Mouse (Mus musculus) brain, adult 10 weeks (tissue): ENCODE results near the gene Vasp. TPM values are rescaled to one million over a fixed set of nuclear protein-coding genes. Genes with fewer than 3 reads are reported as not detected.

Experiments used
- polyA plus RNA-seq: library from polyadenylated mRNA; stranded (reverse); fragments of 350-450 nt; fragmentation: Illumina TruSeq; extraction: RNeasy Lipid Tissue Mini Kit (QIAGEN cat#74804); gene quantifications from one replicate; pipeline ENCODE4 v1.2.3, GENCODE M21; 2015; ENCODE audit warnings: low read depth, low replicate concordance

Gene Vasp
- polyA plus RNA-seq = 14.7 TPM

DNA sequence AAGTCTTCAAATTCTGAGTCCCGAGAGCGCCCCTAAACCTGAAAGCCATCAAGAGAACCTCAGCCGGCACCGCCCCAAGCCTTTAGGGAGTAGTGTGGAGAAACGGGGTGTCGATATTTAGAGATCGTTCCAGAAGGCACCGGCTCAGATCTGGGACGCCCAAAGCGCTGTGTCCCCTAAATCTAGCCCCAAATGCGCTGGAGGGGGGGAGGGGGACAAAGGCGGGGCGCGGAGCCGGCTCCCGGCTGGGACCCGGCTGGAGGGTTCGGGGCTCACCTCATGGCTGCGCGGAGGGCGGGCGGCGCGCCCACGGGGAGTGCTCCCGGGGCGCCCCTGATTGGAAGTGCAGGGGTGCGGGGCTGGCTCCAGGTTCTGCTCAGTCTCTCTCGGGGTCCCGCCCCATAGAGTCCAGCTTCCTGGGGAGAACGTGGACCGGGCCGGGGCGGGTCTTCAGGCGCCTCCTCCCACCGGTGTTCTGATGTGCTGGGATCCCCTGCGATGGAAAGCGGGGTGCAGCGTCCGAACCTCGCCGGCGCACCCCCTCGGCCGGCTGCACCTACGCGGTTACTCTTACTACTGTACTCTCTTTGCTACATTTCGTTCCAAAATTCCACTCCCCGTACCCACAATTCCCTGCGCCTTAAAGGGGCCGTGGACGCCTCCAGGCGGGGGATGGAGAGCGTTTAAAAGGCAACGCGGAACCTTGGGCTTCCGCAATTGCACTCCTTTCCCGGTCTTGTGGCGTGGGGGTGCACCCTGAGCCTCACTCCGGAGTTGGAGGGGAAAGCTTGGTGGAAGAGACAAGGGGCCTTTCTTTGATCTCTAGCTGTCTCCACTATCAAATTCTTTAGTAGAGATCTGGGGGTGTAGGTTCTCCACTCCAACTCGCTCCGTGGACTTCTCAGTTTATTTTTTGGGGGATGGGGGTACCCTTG is at the start of gene Vasp:
Vasp (minus strand) TSS at position 580 of the 935 bp plus-strand sequence.

DNA sequence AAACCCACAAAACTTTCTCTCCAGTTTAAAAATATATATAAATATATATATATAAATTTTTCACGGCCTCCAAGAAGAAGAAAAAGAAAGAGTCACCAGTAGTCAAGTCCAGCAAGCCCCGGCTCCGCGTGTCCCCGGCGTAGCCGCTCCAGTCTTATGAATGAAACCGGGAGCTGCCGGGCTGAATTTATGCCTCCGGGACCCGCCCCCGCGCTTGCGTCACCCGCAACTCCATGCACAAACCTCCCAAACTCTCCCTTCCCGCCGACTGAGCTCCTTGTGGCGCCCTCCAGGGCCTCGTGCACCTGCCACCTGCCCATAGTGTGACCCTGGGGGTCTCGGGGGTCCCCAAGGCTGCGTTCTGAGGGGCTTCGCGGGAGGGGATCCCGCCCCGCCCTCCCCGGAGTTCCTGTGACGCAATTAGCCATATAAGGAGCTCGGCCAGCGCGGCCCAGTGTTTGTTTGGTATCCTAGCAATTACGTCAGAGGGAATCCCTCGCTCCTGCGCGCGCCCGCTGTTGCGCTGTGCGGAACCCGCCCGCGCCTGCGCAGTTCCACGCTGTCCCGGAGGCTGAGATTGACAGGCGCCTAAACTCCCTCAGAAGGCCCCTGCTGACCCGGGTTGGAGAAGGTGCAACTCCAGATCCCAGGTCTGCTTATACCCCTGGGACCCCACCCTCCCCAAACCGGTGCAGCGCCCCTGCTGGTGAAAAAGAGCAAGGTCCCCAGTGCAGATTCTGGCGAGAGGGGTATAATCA is 38.4 kb upstream of the Vasp start, which contains the start of gene Fosb:
Fosb (minus strand) TSS at position 168 of the 758 bp plus-strand sequence.

DNA sequence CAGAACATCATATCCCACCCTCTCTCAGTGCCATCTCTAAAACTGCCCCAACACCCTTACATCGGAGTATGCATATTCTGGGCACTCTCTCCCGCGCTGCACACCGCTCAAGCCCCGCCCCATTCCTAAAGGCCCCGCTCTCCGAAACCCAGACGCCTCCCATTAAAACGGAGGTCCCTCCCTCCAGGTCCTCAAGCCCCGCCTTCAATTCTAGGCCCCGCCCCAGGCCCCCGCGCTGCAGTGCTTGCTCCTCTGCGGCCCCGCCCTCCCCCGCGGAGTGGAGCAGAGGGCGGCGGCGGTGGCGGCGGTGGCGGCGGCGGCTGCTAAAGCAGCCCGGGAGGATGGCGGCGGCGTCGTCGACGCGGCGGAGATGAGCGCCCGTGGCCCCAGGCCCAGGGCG is 10.8 kb upstream of the Vasp start, which contains the start of gene Rtn2:
Rtn2 (plus strand) TSS at position 240 of the 400 bp plus-strand sequence.

DNA sequence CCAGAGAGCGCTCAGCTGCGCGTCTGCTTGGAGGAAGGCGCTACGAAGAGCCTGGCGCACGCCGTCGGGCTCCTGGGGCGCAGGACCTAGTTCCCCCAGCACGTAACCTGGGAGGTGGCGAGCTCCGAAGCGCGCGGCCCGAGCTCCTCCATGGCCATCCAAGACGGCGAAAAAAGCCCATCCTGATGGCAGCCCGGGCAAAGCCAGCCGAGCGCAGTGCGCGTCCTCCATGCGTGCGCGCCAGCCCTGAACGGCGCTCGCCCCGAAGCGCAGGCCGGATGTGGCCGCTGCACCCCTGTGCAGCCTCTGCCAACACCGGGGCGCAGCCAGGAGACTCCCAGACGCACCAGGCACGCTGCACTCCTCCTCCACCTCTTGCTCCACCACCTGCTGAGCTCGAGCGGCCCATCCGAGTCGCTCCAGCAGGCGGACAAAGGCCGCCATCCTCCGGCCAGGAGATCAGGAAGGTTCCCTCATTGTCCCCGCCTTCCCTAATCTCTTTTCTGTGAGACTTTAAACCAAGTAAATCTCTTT is 8.0 kb upstream of the Vasp start, which contains the start of gene Ppm1n:
Ppm1n (minus strand) TSS at position 484 of the 534 bp plus-strand sequence.

DNA sequence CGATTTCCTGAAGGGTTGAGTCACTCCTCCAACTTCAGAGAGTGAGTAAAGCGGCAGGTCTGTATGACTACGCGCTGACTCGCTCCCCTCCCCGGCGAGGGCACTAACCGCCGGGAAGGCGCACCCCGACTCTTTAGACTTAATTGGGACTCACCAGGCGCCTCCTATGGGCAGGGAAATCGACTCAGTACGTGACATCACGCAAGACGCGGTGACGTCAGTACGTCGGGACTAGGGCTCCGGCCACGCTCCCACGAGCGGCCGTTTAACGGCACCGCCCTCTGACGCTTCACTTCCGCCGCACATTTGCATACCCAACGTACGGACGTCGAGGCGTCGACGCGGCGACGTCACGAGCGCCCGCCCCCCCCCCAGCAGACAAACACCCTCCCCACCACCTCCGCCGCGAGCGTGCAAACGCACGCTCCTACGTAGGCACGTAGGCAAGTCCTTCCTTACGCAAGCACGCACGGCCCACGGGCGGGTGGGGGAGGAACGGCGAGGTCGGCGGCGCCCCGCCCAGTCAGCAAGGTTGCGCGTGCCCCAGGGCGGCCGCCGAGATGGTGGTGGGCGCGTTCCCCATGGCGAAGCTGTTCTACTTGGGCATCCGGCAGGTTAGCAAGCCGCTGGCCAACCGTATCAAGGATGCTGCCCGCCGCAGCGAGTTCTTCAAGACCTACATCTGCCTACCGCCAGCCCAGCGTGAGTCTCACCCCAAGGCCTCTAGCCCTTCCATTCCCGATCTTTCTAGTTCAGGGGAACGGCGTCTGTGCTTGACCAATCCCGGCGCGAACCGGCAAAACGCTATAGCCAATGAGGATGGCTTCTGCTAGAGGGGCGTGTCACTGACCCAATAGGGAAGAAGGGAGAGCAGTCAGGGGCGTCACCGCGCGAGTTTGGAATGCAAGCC is 43.5 kb downstream of the Vasp start, which contains the start of gene Opa3:
Opa3 (plus strand) TSS at position 452 of the 910 bp plus-strand sequence.

DNA sequence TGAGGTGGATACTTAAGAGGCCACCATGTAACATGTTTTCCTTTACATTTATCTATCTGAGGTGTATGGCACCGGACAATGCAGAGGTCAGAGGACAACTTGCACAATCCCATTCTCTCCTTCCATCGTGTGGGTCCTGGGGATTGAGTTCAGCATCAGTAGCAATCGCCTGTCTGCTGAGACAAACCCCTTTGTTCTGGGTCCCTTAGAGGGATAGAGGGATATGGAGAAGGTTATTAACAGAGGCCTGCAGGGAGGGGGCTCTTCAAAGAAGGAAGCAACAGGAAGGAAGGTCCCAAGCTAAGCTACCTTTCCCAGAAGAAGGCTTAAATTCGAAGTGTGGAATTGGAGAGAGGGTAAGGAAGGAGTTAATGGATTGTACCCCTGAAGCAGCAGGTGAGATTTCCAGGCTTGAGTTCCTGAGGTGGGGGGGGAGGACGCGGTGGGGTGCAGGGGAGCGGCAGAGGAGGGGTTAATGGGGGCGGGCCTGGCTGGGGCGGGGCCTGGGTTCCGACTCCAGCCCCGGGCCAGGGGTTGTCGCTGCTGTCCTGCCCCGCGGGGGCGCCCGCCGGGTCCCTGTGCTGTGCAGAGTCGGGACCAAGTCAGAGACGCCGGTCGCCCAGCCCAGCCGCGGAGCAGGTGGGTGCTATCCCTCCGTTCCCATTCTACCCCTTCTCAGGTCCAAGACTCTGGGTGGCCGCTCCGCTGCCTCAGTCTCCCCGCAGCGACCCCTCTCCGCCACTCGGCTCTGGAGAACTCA is 59.4 kb downstream of the Vasp start, which contains the start of gene Gpr4:
Gpr4 (plus strand) TSS at position 543 of the 760 bp plus-strand sequence.

Other genes with a start within 250 kb of the Vasp start
- not detected for gene Foxa3, start 248.3 kb downstream of the Vasp start, polyA plus RNA-seq
- gene Sympk, start 247.4 kb downstream of the Vasp start, polyA plus RNA-seq = 81.7 TPM
- gene Rsph6a, start 217.1 kb downstream of the Vasp start, polyA plus RNA-seq = 0.18 TPM
- gene Dmwd, start 195.6 kb downstream of the Vasp start, polyA plus RNA-seq = 108 TPM
- 19.0 TPM for gene Dmpk, start 188.0 kb downstream of the Vasp start, polyA plus RNA-seq
- 1.9 TPM for gene Six5, start 177.2 kb downstream of the Vasp start, polyA plus RNA-seq
- gene Gm4969, start 153.4 kb downstream of the Vasp start, polyA plus RNA-seq = 0.33 TPM
- 7.9 TPM for gene Fbxo46, start 152.0 kb downstream of the Vasp start, polyA plus RNA-seq
- gene Qpctl, start 122.5 kb downstream of the Vasp start, polyA plus RNA-seq = 14.4 TPM
- gene Snrpd2, start 122.1 kb downstream of the Vasp start, polyA plus RNA-seq = 82.5 TPM
- 1.8 TPM for gene Gipr, start 105.7 kb downstream of the Vasp start, polyA plus RNA-seq
- 113 TPM for gene Eml2, start 95.4 kb downstream of the Vasp start, polyA plus RNA-seq
- gene Gpr4, start 59.3 kb downstream of the Vasp start, polyA plus RNA-seq = 3.4 TPM
- 44.3 TPM for gene Opa3, start 43.5 kb downstream of the Vasp start, polyA plus RNA-seq
- gene Ppm1n, start 8.2 kb upstream of the Vasp start, polyA plus RNA-seq = not detected
- gene Rtn2, start 10.8 kb upstream of the Vasp start, polyA plus RNA-seq = 116 TPM
- gene Fosb, start 38.2 kb upstream of the Vasp start, polyA plus RNA-seq = 8.0 TPM
- 39.0 TPM for gene Ercc1, start 73.0 kb upstream of the Vasp start, polyA plus RNA-seq
- gene Cd3eap, start 87.7 kb upstream of the Vasp start, polyA plus RNA-seq = 17.9 TPM
- gene Ppp1r13l, start 87.9 kb upstream of the Vasp start, polyA plus RNA-seq = 2.5 TPM
- gene Ercc2, start 110.2 kb upstream of the Vasp start, polyA plus RNA-seq = 28.2 TPM
- 2.6 TPM for gene Klc3, start 132.3 kb upstream of the Vasp start, polyA plus RNA-seq
- 0.62 TPM for gene Ckm, start 133.0 kb upstream of the Vasp start, polyA plus RNA-seq
- 41.6 TPM for gene Mark4, start 187.0 kb upstream of the Vasp start, polyA plus RNA-seq
- 0.21 TPM for gene Exoc3l2, start 191.5 kb upstream of the Vasp start, polyA plus RNA-seq
- 7.8 TPM for gene Bloc1s3, start 236.6 kb upstream of the Vasp start, polyA plus RNA-seq
- gene Trappc6a, start 236.6 kb upstream of the Vasp start, polyA plus RNA-seq = 20.7 TPM
- gene Nkpd1, start 246.0 kb upstream of the Vasp start, polyA plus RNA-seq = 0.51 TPM